Mouse (Mus musculus): ENCODE measurements at regions not wholly inside any gene's neighbourhood (a gene's known extent, or its start where the extent isn't known, plus 50 kb on each side); places are given as distances from the start of the nearest gene placed in this dataset. TPM values are rescaled to one million over a fixed set of nuclear protein-coding genes. Genes with fewer than 3 reads are reported as not detected.

DNA sequence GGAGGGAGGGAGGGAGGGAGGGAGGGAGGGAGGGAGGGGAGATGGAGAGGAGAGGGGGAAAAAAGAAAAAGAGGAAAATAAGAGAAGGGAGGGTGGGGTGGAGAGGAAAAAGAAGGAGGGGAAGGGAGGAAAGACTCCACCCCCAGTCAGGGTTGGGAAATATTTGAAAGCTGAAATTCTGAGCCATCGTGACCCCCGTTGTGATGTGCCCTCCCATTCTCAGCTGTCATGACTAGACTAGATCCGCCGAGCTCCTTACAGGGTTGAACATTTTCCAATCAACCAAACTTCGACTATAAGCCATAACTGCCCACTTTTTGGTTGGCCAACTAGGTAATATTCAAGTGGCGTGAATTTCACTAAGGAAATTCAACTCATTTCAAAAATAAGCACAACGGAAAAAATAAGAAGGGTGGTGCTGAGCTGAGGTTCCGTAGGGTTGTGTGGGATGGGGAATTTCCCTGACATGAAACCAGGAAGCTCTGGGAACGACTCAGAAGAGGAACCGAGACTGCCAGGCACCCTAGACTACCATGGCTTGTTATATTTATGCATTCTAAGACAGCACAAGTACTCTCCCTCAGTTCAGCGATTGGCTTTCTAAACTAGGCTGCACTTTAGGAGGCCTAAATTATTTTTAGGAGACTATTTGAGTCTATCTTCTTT, 234.4 kb downstream of the Epha4 start:
- no peak overlapping the region for H3K4me3 ChIP-seq
- no peaks in the 10 kb centered on the region for H3K36me3 ChIP-seq
- H3K4me2 ChIP-seq (replicated peaks): no peak overlapping the region
- ATAC-seq (ENCODE audit: low FRiP score, low read depth): no peak
- H3K27me3 ChIP-seq (replicated peaks): no peaks in the 10 kb centered on the region
- no peak overlapping the region for H3K9ac ChIP-seq
- H3K9me3 ChIP-seq: no peaks in the 10 kb centered on the region; the same call in 1 of the 2 replicates
- 89% methylated on average over 11 of the region's 11 CpGs for WGBS
- H3K27ac ChIP-seq: no peak overlapping the region
- H3K4me1 ChIP-seq: no peaks in the 10 kb centered on the region

DNA sequence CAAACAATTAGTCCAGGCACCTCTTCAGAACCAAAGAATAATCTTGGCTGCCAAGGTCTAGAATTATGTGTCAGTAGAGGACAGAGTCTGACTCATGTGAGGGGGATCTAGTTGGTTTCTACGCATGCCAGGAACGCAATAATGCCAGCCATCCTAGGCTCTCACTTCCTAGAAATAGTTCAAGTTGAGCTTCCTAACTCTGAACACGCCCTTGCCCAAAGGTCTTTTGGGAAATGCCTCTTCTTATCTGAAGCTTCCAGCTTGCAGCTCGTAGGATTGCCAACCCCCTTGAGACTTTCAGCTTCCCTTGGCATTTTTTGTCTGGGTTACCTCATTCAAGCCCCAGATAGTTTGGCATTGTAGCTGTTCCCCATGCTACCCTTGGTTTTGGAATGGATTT, 233.1 kb downstream of the Epha4 start:
- no peak for ATAC-seq (ENCODE audit: low FRiP score, low read depth)
- WGBS: 90% methylated on average over 4 of the region's 4 CpGs

DNA sequence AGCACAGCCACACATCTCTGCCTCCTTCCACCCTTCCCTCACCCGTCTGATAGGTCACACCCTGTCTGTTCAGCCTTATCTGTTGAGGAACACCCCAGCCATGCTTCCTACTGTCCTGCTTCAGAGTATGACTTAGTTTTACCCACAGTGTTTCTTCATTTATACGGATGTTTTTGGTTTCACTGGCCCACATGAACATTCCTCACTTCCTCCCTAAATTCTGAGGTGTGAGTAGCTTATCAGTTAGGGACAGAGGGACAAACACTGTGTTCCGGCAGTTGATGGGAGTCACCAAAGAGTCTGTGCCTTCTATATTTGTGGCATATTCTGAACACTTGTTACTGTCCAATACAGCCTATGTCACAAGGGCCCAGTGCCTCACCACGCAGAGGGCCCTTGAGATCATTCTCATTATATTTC, 216.2 kb downstream of the Epha4 start:
- no peak overlapping the region for H3K4me3 ChIP-seq
- no peaks in the 10 kb centered on the region for H3K36me3 ChIP-seq
- no peaks in the 10 kb centered on the region for H3K27me3 ChIP-seq (replicated peaks)
- H3K27ac ChIP-seq: no peak overlapping the region
- H3K4me2 ChIP-seq (replicated peaks): no peak overlapping the region
- no peaks in the 10 kb centered on the region for H3K9me3 ChIP-seq
- H3K9ac ChIP-seq: no peak overlapping the region
- no peak for ATAC-seq (ENCODE audit: low FRiP score, low read depth)
- no peaks in the 10 kb centered on the region for H3K4me1 ChIP-seq
- 90% methylated on average over 4 of the region's 4 CpGs for WGBS

More for the DNA sequence above, 233.1 kb downstream of the Epha4 start:
- no peak overlapping the region for H3K4me2 ChIP-seq (replicated peaks)
- no peaks in the 10 kb centered on the region; the same call in 1 of the 2 replicates for H3K9me3 ChIP-seq
- no peak overlapping the region for H3K27ac ChIP-seq
- H3K4me3 ChIP-seq: no peak overlapping the region
- no peaks in the 10 kb centered on the region for H3K4me1 ChIP-seq
- H3K36me3 ChIP-seq: no peaks in the 10 kb centered on the region
- H3K9ac ChIP-seq: no peak overlapping the region
- H3K27me3 ChIP-seq (replicated peaks): no peaks in the 10 kb centered on the region

DNA sequence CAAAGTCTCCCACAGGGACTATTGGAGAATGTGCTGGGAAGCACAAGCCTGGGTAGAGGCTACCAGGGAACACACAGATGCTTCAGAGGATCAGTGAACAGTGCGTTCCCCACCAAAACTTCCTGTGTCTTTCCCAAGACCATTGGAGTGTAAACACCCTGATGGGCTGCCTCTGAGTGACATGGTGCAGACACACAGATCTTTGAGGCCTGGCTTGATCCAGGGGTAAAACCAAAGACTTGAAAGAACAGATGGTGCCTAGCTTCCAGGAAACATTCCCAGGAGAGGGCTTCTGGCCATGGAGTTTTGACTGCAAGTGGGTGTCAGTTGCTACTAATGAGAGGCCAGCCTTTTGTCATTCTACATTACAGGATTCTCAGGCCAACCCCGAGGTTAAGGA, 214.1 kb downstream of the Epha4 start:
- no peak for ATAC-seq (ENCODE audit: low FRiP score, low read depth)
- H3K9me3 ChIP-seq: no peaks in the 10 kb centered on the region
- no peak overlapping the region for H3K9ac ChIP-seq
- no peaks in the 10 kb centered on the region for H3K4me1 ChIP-seq
- no peaks in the 10 kb centered on the region for H3K27me3 ChIP-seq (replicated peaks)
- no peak overlapping the region for H3K4me3 ChIP-seq
- H3K36me3 ChIP-seq: no peaks in the 10 kb centered on the region
- H3K27ac ChIP-seq: no peak overlapping the region
- H3K4me2 ChIP-seq (replicated peaks): no peak overlapping the region
- WGBS: 70% methylated on average over 2 of the region's 2 CpGs

DNA sequence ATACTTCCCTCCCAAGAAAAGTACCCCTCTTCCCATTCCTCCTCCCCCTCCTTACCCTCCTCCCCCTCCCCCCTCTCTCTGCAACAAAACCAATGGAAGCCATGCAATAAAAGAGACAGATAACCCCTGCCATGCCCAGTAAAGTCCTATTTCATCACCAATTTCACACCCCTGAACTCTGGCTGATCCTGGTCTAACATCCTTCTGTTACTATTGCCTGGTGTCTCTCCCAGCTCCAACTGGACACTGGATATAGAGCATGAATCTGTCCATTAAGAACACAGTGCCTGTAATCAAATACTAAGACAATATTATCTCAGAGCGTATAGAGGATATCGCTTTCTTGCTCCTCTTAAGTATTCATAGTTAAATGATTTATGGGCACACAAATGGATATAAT, 210.1 kb downstream of the Epha4 start:
- no peak for ATAC-seq (ENCODE audit: low FRiP score, low read depth)
- no peak overlapping the region for H3K4me3 ChIP-seq
- no peaks in the 10 kb centered on the region for H3K4me1 ChIP-seq
- H3K9me3 ChIP-seq: no peaks in the 10 kb centered on the region
- 45% methylated on average over 2 of the region's 2 CpGs for WGBS
- H3K27ac ChIP-seq: no peak overlapping the region
- H3K4me2 ChIP-seq (replicated peaks): no peak overlapping the region
- H3K9ac ChIP-seq: no peak overlapping the region
- H3K36me3 ChIP-seq: no peaks in the 10 kb centered on the region
- H3K27me3 ChIP-seq (replicated peaks): no peaks in the 10 kb centered on the region

DNA sequence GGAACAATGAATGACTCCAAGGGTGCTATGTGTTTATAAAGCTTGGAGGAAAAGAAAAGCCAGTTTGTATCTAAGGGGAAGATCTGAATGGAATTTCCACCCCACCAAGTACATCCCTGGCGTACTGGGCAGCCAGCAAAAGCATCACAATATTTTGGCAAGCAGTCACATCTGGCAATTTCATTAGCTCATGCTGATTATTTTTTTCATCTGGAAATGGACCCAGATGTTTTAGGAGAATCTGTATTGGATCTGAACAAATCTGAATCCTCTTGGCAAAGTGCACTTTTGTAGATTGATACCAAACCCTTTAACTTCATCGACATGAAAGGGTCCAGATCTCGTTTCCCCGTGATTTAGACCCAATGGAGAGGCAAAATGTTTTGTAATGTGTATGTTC, 207.1 kb downstream of the Epha4 start:
- Histone ChIP-seq H3K27ac (no peak overlapping the region), H3K27me3 (replicated peaks) (no peaks in the 10 kb centered on the region), H3K4me1 (no peaks in the 10 kb centered on the region), H3K9me3 (no peaks in the 10 kb centered on the region), H3K9ac (no peak overlapping the region), H3K4me3 (no peak overlapping the region), H3K4me2 (replicated peaks) (no peak overlapping the region), H3K36me3 (no peaks in the 10 kb centered on the region)
- 63% methylated on average over 4 of the region's 4 CpGs for WGBS
- ATAC-seq (ENCODE audit: low FRiP score, low read depth): no peak

DNA sequence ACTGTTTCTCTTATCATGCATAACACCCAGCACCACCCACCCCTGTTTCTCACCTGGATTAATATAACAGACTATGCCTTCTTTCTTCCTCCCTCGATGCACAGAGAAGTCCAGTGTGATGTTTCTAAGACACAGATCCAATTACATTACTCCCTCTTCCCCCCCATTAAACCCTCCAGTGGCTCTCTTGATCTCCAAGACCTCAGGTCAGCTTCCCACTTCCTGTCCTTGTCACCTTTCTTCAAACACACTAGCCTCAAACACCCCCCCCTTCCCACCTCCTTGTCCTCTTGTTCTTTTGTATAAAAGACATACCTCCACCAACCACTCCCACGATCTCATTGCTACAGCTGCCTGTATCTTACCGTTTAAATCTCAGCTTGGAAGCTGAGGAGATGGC, 201.8 kb downstream of the Epha4 start:
- WGBS: 57% methylated on average over 3 of the region's 3 CpGs
- Histone ChIP-seq H3K4me1 (0 out of 2 replicates have a peak, but pooled peaks cover 3% of the 10 kb centered on the region), H3K27ac (no peak overlapping the region), H3K27me3 (replicated peaks) (no peaks in the 10 kb centered on the region), H3K36me3 (no peaks in the 10 kb centered on the region), H3K9ac (no peak overlapping the region), H3K9me3 (no peaks in the 10 kb centered on the region), H3K4me3 (no peak overlapping the region), H3K4me2 (replicated peaks) (no peak overlapping the region)
- no peak for ATAC-seq (ENCODE audit: low FRiP score, low read depth)

DNA sequence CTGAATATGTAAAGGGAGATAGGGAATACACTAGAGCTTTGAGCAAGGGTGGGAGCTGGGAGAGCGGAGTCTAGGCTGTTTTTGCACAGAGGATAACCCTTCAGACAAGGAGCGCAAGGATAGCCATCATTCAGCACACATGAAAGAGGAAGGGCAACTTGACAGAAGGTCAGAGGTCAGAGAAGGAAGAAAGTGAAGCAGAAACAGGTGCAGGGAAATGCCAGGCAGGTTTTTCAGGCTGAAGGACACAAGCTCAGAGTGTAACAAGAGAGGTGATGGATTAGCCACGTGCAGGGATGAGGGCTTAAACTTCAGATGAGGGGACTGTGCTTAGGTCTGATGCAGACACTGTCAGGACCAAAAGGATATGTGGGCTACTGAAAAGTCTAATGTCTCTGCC, 199.5 kb downstream of the Epha4 start:
- no peak overlapping the region for H3K4me2 ChIP-seq (replicated peaks)
- H3K4me1 ChIP-seq: 0 out of 2 replicates have a peak, but pooled peaks cover 3% of the 10 kb centered on the region
- WGBS: 61% methylated on average over 3 of the region's 3 CpGs
- ATAC-seq (ENCODE audit: low FRiP score, low read depth): no peak
- H3K4me3 ChIP-seq: no peak overlapping the region
- no peaks in the 10 kb centered on the region for H3K36me3 ChIP-seq
- H3K9me3 ChIP-seq: no peaks in the 10 kb centered on the region
- no peak overlapping the region for H3K27ac ChIP-seq
- H3K27me3 ChIP-seq (replicated peaks): no peaks in the 10 kb centered on the region
- no peak overlapping the region for H3K9ac ChIP-seq

DNA sequence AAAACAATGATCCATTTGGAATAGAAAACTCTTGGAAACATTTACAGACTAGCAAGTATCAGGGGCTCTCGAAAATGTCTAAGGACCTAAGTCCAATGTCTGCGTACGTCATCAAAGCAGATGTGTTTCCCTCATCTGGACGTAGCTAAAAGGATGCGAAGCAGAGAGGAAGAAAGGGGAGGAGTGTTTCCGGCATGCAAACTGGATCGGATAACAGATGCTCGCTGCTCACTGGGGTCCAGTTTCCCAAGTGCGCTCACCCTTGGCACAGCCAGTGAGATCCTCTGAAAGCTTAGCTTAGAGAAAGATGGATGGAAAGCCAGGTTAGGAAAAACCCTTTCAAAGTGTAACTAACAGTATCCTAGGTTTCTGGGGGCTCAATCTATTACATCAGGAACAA, 198.7 kb downstream of the Epha4 start:
- Histone ChIP-seq H3K9me3 (no peaks in the 10 kb centered on the region), H3K4me3 (no peak overlapping the region), H3K4me2 (replicated peaks) (no peak overlapping the region), H3K27ac (no peak overlapping the region), H3K4me1 (0 out of 2 replicates have a peak, but pooled peaks cover 3% of the 10 kb centered on the region), H3K36me3 (no peaks in the 10 kb centered on the region), H3K9ac (no peak overlapping the region), H3K27me3 (replicated peaks) (no peaks in the 10 kb centered on the region)
- ATAC-seq (ENCODE audit: low FRiP score, low read depth): no peak
- WGBS: 66% methylated on average over 9 of the region's 9 CpGs

Small RNA genes lying in the stretch of these regions (microRNA-seq; reads per million reads assigned to microRNA genes)
- not detected for gene Mir6343

Data from neural tube, embryonic 12.5 days (tissue).